In the genomic region with DNA sequence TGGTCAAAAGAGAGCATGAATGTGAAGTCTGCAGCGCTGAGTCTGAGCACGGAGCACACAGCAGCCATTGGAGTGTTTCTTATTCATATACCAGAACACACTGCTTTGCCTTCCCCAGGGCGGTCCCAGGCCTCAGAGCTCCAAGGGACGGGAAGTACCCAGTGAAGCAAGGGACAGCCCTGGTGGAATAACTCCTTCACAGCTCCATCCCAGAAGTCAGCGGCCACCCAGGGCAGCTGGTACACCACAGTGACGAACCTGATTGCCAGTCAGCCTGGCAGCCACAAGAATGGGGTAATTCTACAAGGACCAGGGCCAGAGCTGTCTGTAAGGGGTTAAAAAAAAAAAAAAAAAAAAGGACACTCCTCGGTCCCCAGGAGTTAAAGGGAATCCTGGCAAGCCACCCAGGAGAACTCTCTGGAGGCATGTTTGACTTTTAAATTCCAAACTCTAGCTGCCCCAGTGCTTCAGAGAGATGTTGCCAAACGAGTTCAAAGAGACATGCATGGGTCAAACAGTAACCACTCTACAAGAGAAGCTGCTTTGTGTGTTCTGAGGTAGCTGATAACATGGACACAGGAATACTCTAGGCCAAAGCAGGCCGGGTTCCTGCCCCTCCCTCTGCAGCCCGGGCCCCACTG, we compare ENCODE assay signal across 12 mouse cellular contexts. TPM values are rescaled to one million over a fixed set of nuclear protein-coding genes. Genes with fewer than 3 reads are reported as not detected.
DNase-seq lines count a peak whose midpoint lies in the region; ATAC-seq and TF ChIP-seq lines count a peak whose summit lies in the region.
"Had no signal": no experiment of that assay in that cellular context is flagged by ENCODE, and none has a peak within 500 bp of the region (broad histone marks: within the 10 kb centered on the region; RNA-seq: fewer than 3 reads in every experiment).

No protein-coding gene starts in this region.

- H3K4me2 ChIP-seq in intestine, embryonic 14.5 days (ENCODE audit: low read length): no peak overlapping the region
- no peak overlapping the region for H3K4me2 ChIP-seq in liver, embryonic 11.5 days

- H3K27ac ChIP-seq in heart, adult 2 months: peak overlapping the region; percentile 59
- peak overlapping the region; percentile 78 for H3K27ac ChIP-seq in intestine, embryonic 14.5 days (ENCODE audit: low read depth)
- peak overlapping the region; percentile 28; the same call in 1 of the 2 replicates for H3K27ac ChIP-seq in liver, embryonic 11.5 days (ENCODE audit: low read depth, low read length)
- H3K27ac ChIP-seq in small intestine, adult 2 months (ENCODE audit: insufficient read depth, low read depth, low read length): peak overlapping the region; percentile 36

- H3K79me2 ChIP-seq in heart, adult 2 months (replicated peaks; ENCODE audit: control insufficient read depth, insufficient read depth, low read length): no peaks in the 10 kb centered on the region

- WGBS in heart, adult 2 months: 47% methylated on average over 10 of the region's 10 CpGs
- WGBS in intestine, embryonic 14.5 days: 55% methylated on average over 10 of the region's 10 CpGs
- 61% methylated on average over 10 of the region's 10 CpGs for WGBS in liver, embryonic 11.5 days
- WGBS in small intestine, adult 2 months: 62% methylated on average over 10 of the region's 10 CpGs

- no peaks in the 10 kb centered on the region; the same call in 1 of the 2 replicates for H3K36me3 ChIP-seq in heart, adult 2 months (ENCODE audit: control insufficient read depth, insufficient read depth, low read length)
- H3K36me3 ChIP-seq in intestine, embryonic 14.5 days (ENCODE audit: control insufficient read depth, insufficient read depth, low read length): no peaks in the 10 kb centered on the region
- no peaks in the 10 kb centered on the region for H3K36me3 ChIP-seq in liver, embryonic 11.5 days (ENCODE audit: control insufficient read depth, insufficient read depth, low read length)
- no peaks in the 10 kb centered on the region for H3K36me3 ChIP-seq in small intestine, adult 2 months (ENCODE audit: control insufficient read depth, insufficient read depth, low read length)

- TF ChIP-seq CTCF in heart, adult 2 months (IDR thresholded peaks at IDR 0.05): no peak
- TF ChIP-seq CTCF in small intestine, adult 2 months (IDR thresholded peaks at IDR 0.05; ENCODE audit: extremely low read depth, insufficient read length, insufficient replicate concordance, low read depth, low read length): no peak

- TF ChIP-seq EP300 in heart, adult 2 months (IDR thresholded peaks at IDR 0.05; ENCODE audit: insufficient read depth, low read depth, low read length): no peak

- H3K27me3 ChIP-seq in heart, adult 2 months (ENCODE audit: control insufficient read depth, insufficient read depth, low read length): no peaks in the 10 kb centered on the region
- no peaks in the 10 kb centered on the region for H3K27me3 ChIP-seq in intestine, embryonic 14.5 days (replicated peaks; ENCODE audit: control insufficient read depth, insufficient read depth, low read length)
- H3K27me3 ChIP-seq in liver, embryonic 11.5 days (replicated peaks; ENCODE audit: control insufficient read depth, insufficient read depth, low read length): no peaks in the 10 kb centered on the region
- H3K27me3 ChIP-seq in small intestine, adult 2 months (ENCODE audit: control insufficient read depth, insufficient read depth, low read length): no peaks in the 10 kb centered on the region
- H3K27me3 ChIP-seq: CH12.LX had no signal

- DNase-seq in heart, adult 2 months: peak; percentile 40 to 51
- no peak for DNase-seq in heart, adult 8-10 months (ENCODE audit: low spot score)
- no peak for DNase-seq in intestine, embryonic 14.5 days (ENCODE audit: low spot score)
- DNase-seq in liver, embryonic 11.5 days (ENCODE audit: low spot score): no peak
- no peak for DNase-seq in cerebellum, postnatal 14 days
- DNase-seq in thymus, postnatal 4 days: no peak
- DNase-seq: adrenal gland, postnatal 25 days; gastrocnemius, postnatal 14 days had no signal

- H3K4me3 ChIP-seq in heart, adult 2 months: no peak overlapping the region
- no peak overlapping the region for H3K4me3 ChIP-seq in intestine, embryonic 14.5 days (ENCODE audit: low read depth, low read length)
- no peak overlapping the region for H3K4me3 ChIP-seq in liver, embryonic 11.5 days (ENCODE audit: low read depth, low read length)
- H3K4me3 ChIP-seq in small intestine, adult 2 months (ENCODE audit: low read depth, low read length): no peak overlapping the region
- H3K4me3 ChIP-seq: myocyte had no signal

- H3K4me1 ChIP-seq in heart, adult 2 months (ENCODE audit: control insufficient read depth, insufficient read depth, low read length): peaks cover 20% of the 10 kb centered on the region
- peaks cover 47% of the 10 kb centered on the region for H3K4me1 ChIP-seq in intestine, embryonic 14.5 days (replicated peaks; ENCODE audit: control insufficient read depth, insufficient read depth, low read length)
- H3K4me1 ChIP-seq in liver, embryonic 11.5 days (replicated peaks; ENCODE audit: control insufficient read depth, insufficient read depth, low read length): 0 out of 2 replicates have a peak, but pooled peaks cover 8% of the 10 kb centered on the region
- peaks cover 29% of the 10 kb centered on the region for H3K4me1 ChIP-seq in small intestine, adult 2 months (ENCODE audit: control insufficient read depth, insufficient read depth, insufficient read length, low read length)

- no peak for ATAC-seq in intestine, embryonic 14.5 days (replicated peaks; ENCODE audit: low FRiP score, low TSS enrichment, low read depth)
- ATAC-seq in liver, embryonic 11.5 days (replicated peaks; ENCODE audit: low FRiP score): no peak
- no peak for ATAC-seq in monocyte, adult 5-6 weeks (replicated peaks; ENCODE audit: insufficient number of reproducible peaks, low FRiP score, low TSS enrichment, poor library complexity, severe bottlenecking)

- no peak overlapping the region for H3K9ac ChIP-seq in heart, adult 2 months (ENCODE audit: low read depth, low read length)
- no peak overlapping the region for H3K9ac ChIP-seq in intestine, embryonic 14.5 days (ENCODE audit: low read length)
- no peak overlapping the region for H3K9ac ChIP-seq in liver, embryonic 11.5 days (ENCODE audit: low read depth, low read length)

- intact Hi-C loops in heart, adult 2 months (cut with DNase I): no loop called here

- H3K9me3 ChIP-seq in intestine, embryonic 14.5 days (ENCODE audit: control insufficient read depth, low read length): no peaks in the 10 kb centered on the region
- H3K9me3 ChIP-seq in liver, embryonic 11.5 days (ENCODE audit: control insufficient read depth, low read length): no peaks in the 10 kb centered on the region

- no peak for TF ChIP-seq POLR2A in heart, adult 2 months (IDR thresholded peaks at IDR 0.05; ENCODE audit: insufficient read depth, low read depth, low read length)
- TF ChIP-seq POLR2A in small intestine, adult 2 months (IDR thresholded peaks at IDR 0.05; ENCODE audit: low read depth, low read length): no peak

RNA-seq across cellular contexts. Expression of a gene that starts 15.4 kb away (rescaled TPM):
- 1 to 10 TPM; 8.4 to 8.9 TPM for total RNA-seq in heart, adult 2 months (2021)
- polyA plus RNA-seq in heart, adult 2 months (2012; rRNA removed): 6.2 and 6.5 TPM in 2 replicates
- total RNA-seq in heart, adult 8-10 months (2022): 1 to 10 TPM; 6.2 to 9.0 (median 7.7) TPM
- polyA plus RNA-seq in intestine, embryonic 14.5 days (2014; fragmentation: Nextera tagmentation; extraction: Ambion mirVana): 16.7 and 17.9 TPM in 2 replicates
- polyA plus RNA-seq in liver, embryonic 11.5 days (2014; fragmentation: Nextera tagmentation; extraction: Ambion mirVana): 3.0 and 4.4 TPM in 2 replicates
- polyA plus RNA-seq in small intestine, adult 2 months (2012; rRNA removed): 4.8 and 4.9 TPM in 2 replicates
- 4.6 to 10.5 TPM (median 7.5 TPM) in 3 replicates for total RNA-seq in monocyte, adult 5-6 weeks (2017)

RNA-seq across cellular contexts. Expression of a gene that starts 26.8 kb away (rescaled TPM):
- total RNA-seq in heart, adult 2 months (2021): under 1 TPM; 0.27 to 0.44 TPM
- 0.18 and 0.20 TPM in 2 replicates for polyA plus RNA-seq in heart, adult 2 months (2012; rRNA removed)
- under 1 TPM in 3 of 4 experiments, not detected in 1; 0.24 to 0.63 (median 0.25) TPM for total RNA-seq in heart, adult 8-10 months (2022)
- polyA plus RNA-seq in intestine, embryonic 14.5 days (2014; fragmentation: Nextera tagmentation; extraction: Ambion mirVana): 31.3 and 32.8 TPM in 2 replicates
- 16.0 and 16.7 TPM in 2 replicates for polyA plus RNA-seq in liver, embryonic 11.5 days (2014; fragmentation: Nextera tagmentation; extraction: Ambion mirVana)
- polyA plus RNA-seq in small intestine, adult 2 months (2012; rRNA removed): 0.56 and 0.84 TPM in 2 replicates
- total RNA-seq in monocyte, adult 5-6 weeks (2017): 2.9 to 4.1 TPM (median 3.4 TPM) in 3 replicates

Comparison
In these comparisons a context has a peak if more than half of its experiments do, and no peak if none do; other contexts are left out.
1. DNase-seq: peak in heart, adult 2 months (2 of 2); none in heart, adult 8-10 months (single experiment), intestine, embryonic 14.5 days (single experiment), liver, embryonic 11.5 days (single experiment), cerebellum, postnatal 14 days (0 of 2) and thymus, postnatal 4 days (single experiment).
2. H3K27ac ChIP-seq: peak in every context shown above with its lines; median percentile 78 in intestine, embryonic 14.5 days; 59 in heart, adult 2 months; 36 in small intestine, adult 2 months; 28 in liver, embryonic 11.5 days.